Mouse (Mus musculus): Measurements from ENCODE around the gene Cdr2. TPM values are rescaled to one million over a fixed set of nuclear protein-coding genes. Genes with fewer than 3 reads are reported as not detected.
"Not testable (repeated sequence)": the region's sequence is repeated elsewhere in the genome, so short reads cannot be mapped to it uniquely, and the experiment has no call there.

Gene Cdr2
- polyA plus RNA-seq, 1 experiment = 104 TPM

- H3K27ac ChIP-seq (ENCODE audit: control insufficient read depth, insufficient read depth, low read depth, low read length, poor library complexity) = no peak overlapping the region
- no peaks in the 10 kb centered on the region for H3K4me1 ChIP-seq (ENCODE audit: control insufficient read depth, insufficient read depth, low read length)
- TF ChIP-seq POLR2A (IDR thresholded peaks at IDR 0.05; ENCODE audit: borderline replicate concordance, control insufficient read depth, low read depth, low read length) (no peak), CTCF (IDR thresholded peaks at IDR 0.05; ENCODE audit: control insufficient read depth, insufficient read depth, low read length) (no peak)
- 78% methylated on average over 3 of the region's 3 CpGs for WGBS
- no peak overlapping the region for H3K4me3 ChIP-seq (replicated peaks; ENCODE audit: control insufficient read depth, low read depth, low read length)
Measured at GRCm38 (mm10) chr7:120961893-120962292, 20.2 kb downstream of the Cdr2 start.

GRCm38 (mm10) chr7:120960601-120961000, 21.5 kb downstream of the Cdr2 start:
- Histone ChIP-seq H3K4me3 (replicated peaks; ENCODE audit: control insufficient read depth, low read depth, low read length) (no peak overlapping the region), H3K27ac (ENCODE audit: control insufficient read depth, insufficient read depth, low read depth, low read length, poor library complexity) (no peak overlapping the region), H3K4me1 (ENCODE audit: control insufficient read depth, insufficient read depth, low read length) (no peaks in the 10 kb centered on the region)
- no peak for TF ChIP-seq CTCF (IDR thresholded peaks at IDR 0.05; ENCODE audit: control insufficient read depth, insufficient read depth, low read length)
- TF ChIP-seq POLR2A (IDR thresholded peaks at IDR 0.05; ENCODE audit: borderline replicate concordance, control insufficient read depth, low read depth, low read length) = no peak
- 84% methylated on average over 6 of the region's 6 CpGs for WGBS

- TF ChIP-seq CTCF (IDR thresholded peaks at IDR 0.05; ENCODE audit: control insufficient read depth, insufficient read depth, low read length) (no peak), POLR2A (IDR thresholded peaks at IDR 0.05; ENCODE audit: borderline replicate concordance, control insufficient read depth, low read depth, low read length) (no peak)
- Histone ChIP-seq H3K4me1 (ENCODE audit: control insufficient read depth, insufficient read depth, low read length) (no peaks in the 10 kb centered on the region), H3K4me3 (replicated peaks; ENCODE audit: control insufficient read depth, low read depth, low read length) (no peak overlapping the region), H3K27ac (ENCODE audit: control insufficient read depth, insufficient read depth, low read depth, low read length, poor library complexity) (no peak overlapping the region)
- WGBS = 90% methylated on average over 2 of the region's 2 CpGs
Measured at GRCm38 (mm10) chr7:120960116-120960515, 22.0 kb downstream of the Cdr2 start.

- 87% methylated on average over 7 of the region's 7 CpGs for WGBS
- H3K4me1 ChIP-seq (ENCODE audit: control insufficient read depth, insufficient read depth, low read length); H3K27ac ChIP-seq (ENCODE audit: control insufficient read depth, insufficient read depth, low read depth, low read length, poor library complexity); H3K4me3 ChIP-seq (replicated peaks; ENCODE audit: control insufficient read depth, low read depth, low read length): not testable (repeated sequence)
Measured at GRCm38 (mm10) chr7:120953591-120953990, 28.5 kb downstream of the Cdr2 start.

- 66% methylated on average over 7 of the region's 8 CpGs for WGBS
- Histone ChIP-seq H3K4me3 (replicated peaks; ENCODE audit: control insufficient read depth, low read depth, low read length) (no peak overlapping the region), H3K27ac (ENCODE audit: control insufficient read depth, insufficient read depth, low read depth, low read length, poor library complexity) (no peak overlapping the region), H3K4me1 (ENCODE audit: control insufficient read depth, insufficient read depth, low read length) (no peaks in the 10 kb centered on the region)
- no peak for TF ChIP-seq POLR2A (IDR thresholded peaks at IDR 0.05; ENCODE audit: borderline replicate concordance, control insufficient read depth, low read depth, low read length)
- TF ChIP-seq CTCF (IDR thresholded peaks at IDR 0.05; ENCODE audit: control insufficient read depth, insufficient read depth, low read length) = no peak
Measured at GRCm38 (mm10) chr7:120943936-120944509, 38.1 kb downstream of the Cdr2 start.

- WGBS = 95% methylated on average over 1 of the region's 1 CpGs
- H3K4me1 ChIP-seq (ENCODE audit: control insufficient read depth, insufficient read depth, low read length) = no peaks in the 10 kb centered on the region
- H3K4me3 ChIP-seq (replicated peaks; ENCODE audit: control insufficient read depth, low read depth, low read length) = no peak overlapping the region
- no peak overlapping the region for H3K27ac ChIP-seq (ENCODE audit: control insufficient read depth, insufficient read depth, low read depth, low read length, poor library complexity)
- TF ChIP-seq CTCF (IDR thresholded peaks at IDR 0.05; ENCODE audit: control insufficient read depth, insufficient read depth, low read length) (no peak), POLR2A (IDR thresholded peaks at IDR 0.05; ENCODE audit: borderline replicate concordance, control insufficient read depth, low read depth, low read length) (no peak)
Measured at GRCm38 (mm10) chr7:120942506-120942905, 39.6 kb downstream of the Cdr2 start.

- 91% methylated on average over 6 of the region's 6 CpGs for WGBS
- Histone ChIP-seq H3K4me3 (replicated peaks; ENCODE audit: control insufficient read depth, low read depth, low read length) (no peak overlapping the region), H3K27ac (ENCODE audit: control insufficient read depth, insufficient read depth, low read depth, low read length, poor library complexity) (no peak overlapping the region), H3K4me1 (ENCODE audit: control insufficient read depth, insufficient read depth, low read length) (no peaks in the 10 kb centered on the region)
- TF ChIP-seq POLR2A (IDR thresholded peaks at IDR 0.05; ENCODE audit: borderline replicate concordance, control insufficient read depth, low read depth, low read length) (no peak), CTCF (IDR thresholded peaks at IDR 0.05; ENCODE audit: control insufficient read depth, insufficient read depth, low read length) (no peak)
Measured at GRCm38 (mm10) chr7:120941214-120941613, 40.9 kb downstream of the Cdr2 start.

- whole genome bisulfite sequencing = 92% methylated on average over 12 of the region's 12 CpGs
- Histone ChIP-seq H3K27ac (ENCODE audit: control insufficient read depth, insufficient read depth, low read depth, low read length, poor library complexity) (no peak overlapping the region), H3K4me3 (replicated peaks; ENCODE audit: control insufficient read depth, low read depth, low read length) (no peak overlapping the region), H3K4me1 (ENCODE audit: control insufficient read depth, insufficient read depth, low read length) (no peaks in the 10 kb centered on the region)
- TF ChIP-seq POLR2A (IDR thresholded peaks at IDR 0.05; ENCODE audit: borderline replicate concordance, control insufficient read depth, low read depth, low read length) (no peak), CTCF (IDR thresholded peaks at IDR 0.05; ENCODE audit: control insufficient read depth, insufficient read depth, low read length) (no peak)
Measured at GRCm38 (mm10) chr7:120940343-120940742, 41.8 kb downstream of the Cdr2 start.

- Histone ChIP-seq H3K27ac (ENCODE audit: control insufficient read depth, insufficient read depth, low read depth, low read length, poor library complexity) (no peak overlapping the region), H3K4me3 (replicated peaks; ENCODE audit: control insufficient read depth, low read depth, low read length) (no peak overlapping the region), H3K4me1 (ENCODE audit: control insufficient read depth, insufficient read depth, low read length) (no peaks in the 10 kb centered on the region)
- 90% methylated on average over 9 of the region's 9 CpGs for WGBS
- TF ChIP-seq CTCF (IDR thresholded peaks at IDR 0.05; ENCODE audit: control insufficient read depth, insufficient read depth, low read length) (no peak), POLR2A (IDR thresholded peaks at IDR 0.05; ENCODE audit: borderline replicate concordance, control insufficient read depth, low read depth, low read length) (no peak)
Measured at GRCm38 (mm10) chr7:120938206-120938605, 43.9 kb downstream of the Cdr2 start.
